Mouse (Mus musculus): ENCODE results near the gene Olfr429.

DNA sequence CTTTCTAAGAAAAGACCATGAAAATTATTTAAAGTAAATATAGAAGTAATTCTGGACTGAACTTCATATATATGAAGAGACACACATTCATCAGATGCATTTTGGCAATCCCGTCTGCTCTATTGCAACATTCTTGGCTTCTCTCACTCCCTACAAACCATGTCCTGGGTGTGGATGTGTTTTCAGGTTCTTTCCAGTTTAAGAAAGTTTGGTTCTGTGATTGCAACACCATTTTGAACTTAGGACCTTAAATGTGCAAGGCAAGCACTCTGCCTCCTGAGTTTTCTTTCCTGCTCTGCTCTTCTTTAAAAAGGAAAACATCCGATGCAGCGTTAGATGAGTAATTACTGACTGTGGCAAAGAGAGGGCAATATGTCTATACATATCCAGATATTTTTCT lies 45.7 kb upstream of the Olfr429 start:
- no peak for TF ChIP-seq CTCF (IDR thresholded peaks at IDR 0.05; ENCODE audit: control insufficient read depth, insufficient read depth, low read length)
- no peak for TF ChIP-seq POLR2A (IDR thresholded peaks at IDR 0.05; ENCODE audit: borderline replicate concordance, control insufficient read depth, low read depth, low read length)
